Mouse (Mus musculus) embryonic facial prominence, embryonic 11.5 days (tissue): ENCODE measurements at regions not wholly inside any gene's neighbourhood (a gene's known extent, or its start where the extent isn't known, plus 50 kb on each side); places are given as distances from the start of the nearest gene placed in this dataset.
A peak's percentile ranks its signal among the peaks of the same experiment; 100 is the strongest.
"Not testable (repeated sequence)": the region's sequence is repeated elsewhere in the genome, so short reads cannot be mapped to it uniquely, and the experiment has no call there.

ENCODE experiments used
- ATAC-seq: fragments of 200-750 bp; cut with Nextera tagmentation; replicated peaks from 2 replicates; pipeline ENCODE4 v1.8.0; 2017; ENCODE audit warnings: low read depth; ENCODE audit not compliant: insufficient number of reproducible peaks, low FRiP score, low TSS enrichment
- DNase-seq: peaks from one replicate; pipeline ENCODE4 v3.0.0-alpha.2; 2015; ENCODE audit warnings: low spot score
- H3K27ac ChIP-seq: fragments of 300-500 bp; sonication (generic); replicated peaks from 2 replicates; pipeline ENCODE4 v1.5.1; 2014; ENCODE audit warnings: mild to moderate bottlenecking, low read depth, low read length, control low read depth
- H3K27me3 ChIP-seq: fragments of 300-500 bp; sonication (generic); 2 replicates; pipeline ENCODE4 v1.6.1; 2014; ENCODE audit warnings: mild to moderate bottlenecking, low read length, moderate library complexity, mixed read lengths; ENCODE audit not compliant: control insufficient read depth, insufficient read depth
- H3K36me3 ChIP-seq: fragments of 300-500 bp; sonication (generic); replicated peaks from 2 replicates; pipeline ENCODE4 v1.6.1; 2014; ENCODE audit warnings: low read depth, mild to moderate bottlenecking, low read length, moderate library complexity, mixed read lengths; ENCODE audit not compliant: control insufficient read depth, insufficient read depth
- H3K4me1 ChIP-seq: fragments of 300-500 bp; sonication (generic); 2 replicates; pipeline ENCODE4 v1.6.1; 2014; ENCODE audit warnings: low read length, mixed read lengths; ENCODE audit not compliant: control insufficient read depth, insufficient read depth
- H3K4me2 ChIP-seq: fragments of 300-500 bp; sonication (generic); 2 replicates; pipeline ENCODE4 v1.6.1; 2014; ENCODE audit warnings: low read depth, mild to moderate bottlenecking, control low read depth, low read length, moderate library complexity
- H3K4me3 ChIP-seq: fragments of 300-500 bp; sonication (generic); 2 replicates; pipeline ENCODE4 v1.5.1; 2014; ENCODE audit warnings: low read depth, low read length, control low read depth
- H3K9ac ChIP-seq: fragments of 300-500 bp; sonication (generic); replicated peaks from 2 replicates; pipeline ENCODE4 v1.6.1; 2014; ENCODE audit warnings: mild to moderate bottlenecking, control low read depth, low read length
- H3K9me3 ChIP-seq: fragments of 300-500 bp; sonication (generic); replicated peaks from 2 replicates; pipeline ENCODE4 v1.6.1; 2016; ENCODE audit warnings: mild to moderate bottlenecking, low read length, inconsistent platforms, mixed read lengths; ENCODE audit not compliant: control insufficient read depth
- WGBS: fragments of 180-500 bp; shearing (Covaris S2); extraction: QIAGEN DNeasy Blood & Tissue Kit; methylation state at CpG from one replicate; pipeline ENCODE4 v1.1.7; 2014; 5-methylcytosine and 5-hydroxymethylcytosine counted together

GRCm38 (mm10) chr1:157037246-157037991 is 71.1 kb downstream of the Tex35 start:
- Histone ChIP-seq H3K27ac (no peak overlapping the region), H3K36me3 (no peaks in the 10 kb centered on the region), H3K4me2 (no peak overlapping the region), H3K9ac (no peak overlapping the region), H3K9me3 (no peaks in the 10 kb centered on the region), H3K4me3 (no peak overlapping the region), H3K4me1 (no peaks in the 10 kb centered on the region; the same call in 1 of the 2 replicates), H3K27me3 (no peaks in the 10 kb centered on the region)
- no peak for ATAC-seq
- WGBS: 85% methylated on average over 10 of the region's 10 CpGs
- no peak for DNase-seq

GRCm38 (mm10) chr1:157036779-157037178 is 71.7 kb downstream of the Tex35 start:
- no peak overlapping the region for H3K4me2 ChIP-seq
- DNase-seq (peak; percentile 15), ATAC-seq (no peak)
- no peaks in the 10 kb centered on the region; the same call in 1 of the 2 replicates for H3K4me1 ChIP-seq
- H3K9me3 ChIP-seq: no peaks in the 10 kb centered on the region
- no peaks in the 10 kb centered on the region for H3K27me3 ChIP-seq
- no peak overlapping the region for H3K4me3 ChIP-seq
- no peak overlapping the region for H3K27ac ChIP-seq
- 43% methylated on average over 4 of the region's 4 CpGs for WGBS
- no peak overlapping the region for H3K9ac ChIP-seq
- no peaks in the 10 kb centered on the region for H3K36me3 ChIP-seq

- not testable (repeated sequence) for H3K4me2 ChIP-seq, H3K27ac ChIP-seq, H3K36me3 ChIP-seq, H3K27me3 ChIP-seq, H3K4me3 ChIP-seq, H3K9me3 ChIP-seq, DNase-seq, ATAC-seq, H3K9ac ChIP-seq, H3K4me1 ChIP-seq
- 90% methylated on average over 8 of the region's 8 CpGs for WGBS
Observed at GRCm38 (mm10) chr1:157035221-157035620, 73.3 kb downstream of the Tex35 start.

GRCm38 (mm10) chr1:157028682-157029081 is 79.8 kb downstream of the Tex35 start:
- Histone ChIP-seq H3K9me3 (no peaks in the 10 kb centered on the region), H3K27me3 (no peaks in the 10 kb centered on the region), H3K9ac (no peak overlapping the region), H3K27ac (no peak overlapping the region), H3K4me1 (no peaks in the 10 kb centered on the region), H3K4me3 (no peak overlapping the region), H3K36me3 (no peaks in the 10 kb centered on the region), H3K4me2 (no peak overlapping the region)
- no peak for ATAC-seq
- DNase-seq: no peak
- WGBS: 93% methylated on average over 3 of the region's 3 CpGs

GRCm38 (mm10) chr1:157027681-157028080 is 80.8 kb downstream of the Tex35 start:
- WGBS: 86% methylated on average over 7 of the region's 7 CpGs
- no peaks in the 10 kb centered on the region for H3K4me1 ChIP-seq
- no peak overlapping the region for H3K27ac ChIP-seq
- ATAC-seq (no peak), DNase-seq (no peak)
- H3K36me3 ChIP-seq: no peaks in the 10 kb centered on the region
- H3K9me3 ChIP-seq: no peaks in the 10 kb centered on the region
- no peak overlapping the region for H3K4me2 ChIP-seq
- H3K9ac ChIP-seq: no peak overlapping the region
- no peaks in the 10 kb centered on the region for H3K27me3 ChIP-seq
- H3K4me3 ChIP-seq: no peak overlapping the region

DNA sequence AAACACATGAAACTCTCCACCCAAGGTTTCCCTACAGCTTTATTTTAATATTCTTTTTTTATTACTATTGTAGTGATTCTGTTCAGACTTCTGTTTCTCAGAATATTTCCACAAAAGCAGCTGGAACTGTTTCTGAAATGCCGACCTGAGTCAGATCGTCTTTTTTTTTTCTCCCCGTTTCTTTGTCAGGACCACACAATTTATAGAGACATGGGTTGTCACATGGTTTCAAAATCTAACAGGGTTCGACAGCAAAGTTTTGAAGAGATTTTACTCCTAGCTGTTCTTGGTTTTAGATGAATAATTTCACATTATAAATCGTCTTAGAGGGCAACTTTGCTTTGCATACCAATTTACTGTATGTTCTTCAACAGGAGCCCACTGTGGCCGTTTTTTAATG is 84.0 kb upstream of the Ralgps2 start:
- Histone ChIP-seq H3K9me3 (no peaks in the 10 kb centered on the region), H3K36me3 (no peaks in the 10 kb centered on the region), H3K4me3 (no peak overlapping the region), H3K27me3 (no peaks in the 10 kb centered on the region), H3K9ac (no peak overlapping the region), H3K4me1 (no peaks in the 10 kb centered on the region), H3K27ac (no peak overlapping the region), H3K4me2 (no peak overlapping the region)
- 79% methylated on average over 6 of the region's 6 CpGs for WGBS
- no peak for DNase-seq
- no peak for ATAC-seq

DNA sequence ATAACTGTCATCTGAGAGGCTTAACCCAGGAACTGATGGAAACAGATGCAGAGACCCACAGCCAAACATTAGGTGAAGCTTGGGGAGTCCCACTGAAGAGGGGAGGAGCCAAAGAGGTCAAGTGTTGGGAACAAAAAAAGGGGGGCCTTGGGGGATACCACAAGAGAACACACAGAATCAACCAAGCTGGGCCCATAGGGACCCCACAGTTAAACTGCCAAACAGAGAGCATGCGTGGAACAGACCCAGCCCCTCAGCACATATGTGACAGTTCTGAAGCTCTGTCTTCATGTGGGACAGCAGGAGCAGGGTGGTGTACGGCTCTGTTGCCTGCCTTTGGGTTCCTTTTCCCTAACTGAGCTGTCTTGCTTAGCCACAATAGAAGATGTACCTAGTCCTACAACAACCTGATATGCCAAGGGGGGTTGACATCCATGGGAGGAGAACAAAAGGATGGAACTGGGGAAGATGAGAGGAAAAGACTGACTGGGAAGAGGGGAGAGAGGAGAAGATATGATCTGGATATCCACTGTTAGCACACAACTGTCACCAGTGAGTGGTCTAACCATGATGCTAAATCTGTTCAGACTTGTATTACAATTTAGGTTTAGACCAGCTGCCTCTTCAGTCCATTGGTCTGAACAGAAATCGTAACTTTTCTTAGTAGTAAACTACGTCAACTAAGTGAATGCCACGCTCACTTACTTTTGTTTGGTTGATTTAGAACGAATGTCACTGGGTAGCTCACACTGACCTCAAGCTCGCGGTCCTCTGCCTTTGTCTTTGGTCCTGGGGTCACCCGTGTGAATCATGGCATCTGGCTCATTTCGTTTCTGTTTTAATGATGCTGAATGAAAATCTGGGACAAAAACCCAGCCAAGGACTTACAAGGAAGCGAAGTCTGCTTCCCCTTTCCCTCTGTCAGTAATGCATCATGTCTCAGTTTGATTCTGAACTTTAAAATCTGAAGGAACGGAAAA is 83.3 kb upstream of the Ralgps2 start:
- WGBS: 80% methylated on average over 12 of the region's 12 CpGs
- Histone ChIP-seq H3K27me3 (no peaks in the 10 kb centered on the region), H3K36me3 (no peaks in the 10 kb centered on the region), H3K9ac (no peak overlapping the region), H3K4me3 (no peak overlapping the region), H3K4me2 (no peak overlapping the region), H3K4me1 (no peaks in the 10 kb centered on the region), H3K9me3 (no peaks in the 10 kb centered on the region), H3K27ac (no peak overlapping the region)
- no peak for ATAC-seq
- DNase-seq: no peak

GRCm38 (mm10) chr1:157019892-157020291 is 80.5 kb upstream of the Ralgps2 start:
- Histone ChIP-seq H3K27me3 (no peaks in the 10 kb centered on the region), H3K4me2 (no peak overlapping the region), H3K9ac (no peak overlapping the region), H3K36me3 (no peaks in the 10 kb centered on the region), H3K4me3 (no peak overlapping the region), H3K9me3 (no peaks in the 10 kb centered on the region), H3K27ac (no peak overlapping the region), H3K4me1 (no peaks in the 10 kb centered on the region)
- 71% methylated on average over 7 of the region's 7 CpGs for WGBS
- no peak for DNase-seq
- no peak for ATAC-seq
